Mouse (Mus musculus) neural tube, embryonic 10.5 days (tissue): ENCODE measurements around the gene Plppr1.

Source experiments
- DNase-seq: peaks from one replicate; pipeline ENCODE4 v3.0.0-alpha.2; 2017; ENCODE audit warnings: low spot score; ENCODE audit errors: extremely low spot score

Gene Plppr1

DNA sequence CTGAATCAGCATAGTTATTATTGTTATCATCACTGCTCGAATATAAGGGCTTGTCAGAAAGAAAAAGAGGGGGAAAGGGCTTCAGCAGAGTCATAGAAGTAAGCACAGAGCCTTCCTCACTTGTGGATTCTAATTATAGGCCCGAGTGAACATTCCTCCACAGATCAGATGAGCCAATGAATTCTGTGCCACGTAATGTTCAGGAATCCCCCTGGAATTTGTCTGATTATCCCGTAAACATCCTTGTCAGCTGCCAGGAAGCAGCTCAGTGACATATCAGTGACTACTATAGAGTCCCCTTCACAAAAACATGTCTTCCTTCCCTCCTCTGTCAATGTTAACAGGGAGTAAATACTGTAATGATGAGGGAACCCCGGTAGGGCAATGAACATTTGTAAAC is 50.9 kb downstream of the Plppr1 start:
- no peak for DNase-seq

DNA sequence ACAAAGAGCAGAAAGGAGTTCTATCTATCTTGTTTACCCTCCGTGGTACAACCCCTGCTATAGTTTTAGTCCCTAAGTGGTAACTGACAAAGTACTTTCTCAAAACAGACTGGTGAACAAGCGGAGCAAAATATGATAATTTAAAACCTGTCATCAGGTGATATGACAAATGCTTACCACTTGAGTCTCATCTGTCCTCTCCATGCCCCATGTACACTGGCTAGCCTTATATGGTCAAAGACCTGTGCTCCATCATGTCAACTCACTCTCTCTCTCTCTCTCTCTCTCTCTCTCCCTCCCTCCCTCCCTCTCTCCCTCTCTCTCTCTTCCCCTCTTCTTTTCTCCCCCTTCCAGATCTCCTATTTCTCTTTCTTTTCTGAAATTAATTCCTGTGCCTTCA is 59.8 kb downstream of the Plppr1 start:
- DNase-seq = no peak

DNA sequence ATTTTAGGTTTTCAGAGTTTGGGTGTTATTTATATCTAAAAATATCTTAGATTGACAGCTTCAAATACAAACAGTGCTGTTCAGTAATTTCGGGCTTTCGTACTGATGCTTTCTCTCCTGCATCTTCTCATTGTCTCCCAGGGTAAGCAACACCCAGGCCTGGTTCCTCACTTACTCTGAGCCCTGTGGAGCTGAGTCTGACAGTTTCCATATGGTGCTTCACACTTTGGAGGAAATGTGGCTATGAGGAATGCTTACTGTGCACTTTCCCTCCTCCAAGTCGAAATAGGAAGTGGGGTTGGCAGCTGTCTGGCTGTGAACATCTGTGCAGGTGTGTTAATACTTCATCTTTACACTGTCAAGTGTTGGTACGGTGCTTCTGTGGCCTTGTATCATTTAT is 85.7 kb downstream of the Plppr1 start:
- no peak for DNase-seq

DNA sequence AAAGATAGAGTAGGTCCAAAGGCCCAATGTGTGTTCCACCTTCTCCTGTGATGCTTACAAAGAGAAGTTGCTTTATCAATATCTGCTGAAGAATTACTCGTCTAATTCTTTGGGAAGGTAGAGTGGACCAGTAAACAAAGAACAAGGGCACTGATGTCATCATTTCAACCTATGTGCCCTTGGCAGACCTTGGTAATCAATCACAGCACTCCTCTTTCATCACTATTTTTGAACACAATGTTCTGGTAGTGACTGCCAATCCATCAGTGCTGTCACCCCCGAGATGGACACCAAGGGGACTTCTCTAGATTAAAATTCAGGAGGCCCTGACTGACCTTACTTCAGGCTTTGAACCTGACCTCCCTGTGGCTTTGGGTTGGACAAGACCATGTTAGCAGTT is 89.7 kb downstream of the Plppr1 start:
- DNase-seq = no peak

DNA sequence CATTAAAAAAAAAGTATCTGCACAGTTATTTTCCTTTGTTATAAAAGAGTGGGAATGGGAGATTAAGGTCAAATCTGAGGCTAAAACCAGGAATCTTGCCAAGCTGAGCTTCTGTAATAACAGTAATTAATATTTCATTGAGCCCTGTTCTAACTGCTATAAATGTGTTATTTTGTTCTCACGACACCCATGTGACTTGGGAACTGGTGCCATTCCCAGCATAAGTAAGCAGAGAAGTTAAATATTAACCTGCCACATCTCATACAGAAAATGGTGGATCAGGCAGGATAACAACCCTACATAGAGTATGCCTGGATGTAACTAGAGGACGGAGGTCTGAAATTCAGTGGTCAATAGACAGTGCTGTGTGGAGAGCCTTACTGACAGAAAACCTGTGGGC is 90.2 kb downstream of the Plppr1 start:
- no peak for DNase-seq

DNA sequence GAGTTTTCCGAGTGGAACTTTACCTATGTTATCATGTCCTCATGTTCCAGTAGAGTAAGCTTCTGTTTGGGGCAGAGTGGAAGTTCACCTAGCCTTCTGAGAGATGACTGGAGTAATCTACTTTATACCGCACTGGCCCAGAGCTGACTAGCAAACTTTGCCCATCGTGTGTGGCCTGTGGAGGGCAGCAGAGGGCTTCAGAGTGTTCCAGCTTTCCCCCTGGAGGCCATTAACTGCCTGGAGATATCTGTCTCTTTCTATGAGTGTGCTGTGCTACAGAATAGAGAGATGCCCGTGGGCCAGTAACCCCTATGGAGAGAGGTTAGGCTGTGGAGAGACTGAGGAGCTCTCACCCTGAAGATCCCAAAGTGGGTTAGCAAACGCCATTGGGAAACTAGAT is 94.8 kb downstream of the Plppr1 start:
- peak; percentile 47 for DNase-seq

DNA sequence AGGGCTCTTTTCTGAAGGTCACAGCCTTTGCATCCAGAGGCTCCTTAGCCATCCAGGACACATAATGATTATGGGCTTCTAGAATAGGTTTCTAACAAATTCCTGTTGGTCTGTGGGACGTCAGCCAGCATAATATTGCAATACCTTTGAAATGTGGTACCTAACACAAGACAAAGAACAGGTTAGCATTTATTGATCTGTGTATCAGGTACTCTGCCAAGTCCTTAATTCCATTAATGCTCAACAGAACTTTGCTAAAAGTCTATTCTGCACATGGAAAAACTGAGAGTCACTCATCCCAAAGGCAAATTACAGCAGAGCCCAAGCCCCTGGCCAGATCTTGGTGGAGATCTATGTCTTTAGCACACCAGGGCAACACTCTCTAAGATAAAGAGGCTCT is 97.7 kb downstream of the Plppr1 start:
- DNase-seq = no peak

DNA sequence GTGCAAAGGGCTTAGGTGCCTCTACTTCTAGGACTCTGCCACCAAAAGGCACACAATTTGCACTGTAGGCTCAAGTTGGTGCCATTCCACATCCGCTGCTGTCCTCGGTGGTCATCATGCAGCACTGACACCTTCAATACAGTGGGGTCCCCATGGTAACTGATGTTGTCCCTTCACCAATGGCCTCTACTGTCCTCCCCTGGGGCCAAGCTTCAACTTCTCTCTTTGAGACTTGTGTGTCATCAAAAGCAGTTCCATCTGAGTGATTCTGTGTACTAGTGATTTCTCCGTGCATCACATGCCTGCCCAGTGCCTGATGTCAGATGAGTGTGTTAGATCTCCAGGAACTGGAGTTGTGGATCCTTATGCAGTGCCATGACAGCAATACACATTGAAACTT is 104.2 kb downstream of the Plppr1 start:
- DNase-seq = no peak

DNA sequence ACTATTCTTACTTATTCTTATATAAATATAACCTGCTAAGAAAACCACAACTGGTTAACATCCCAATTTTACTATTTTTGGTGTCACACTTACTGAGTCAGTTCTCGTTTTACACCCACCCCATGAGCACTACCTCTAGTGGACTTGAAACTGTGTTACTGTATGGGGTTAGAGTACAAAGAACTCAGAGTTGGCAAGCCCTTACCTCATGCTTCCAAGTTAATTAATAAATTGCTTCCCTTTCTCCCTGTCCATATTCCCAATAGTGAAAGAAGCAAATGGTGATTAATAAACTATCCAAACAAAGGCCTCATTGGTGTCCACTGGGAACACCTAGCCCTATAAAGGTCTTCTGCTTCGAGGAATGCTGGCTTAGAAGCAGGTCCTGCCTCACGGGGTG is 107.3 kb downstream of the Plppr1 start:
- DNase-seq = no peak

DNA sequence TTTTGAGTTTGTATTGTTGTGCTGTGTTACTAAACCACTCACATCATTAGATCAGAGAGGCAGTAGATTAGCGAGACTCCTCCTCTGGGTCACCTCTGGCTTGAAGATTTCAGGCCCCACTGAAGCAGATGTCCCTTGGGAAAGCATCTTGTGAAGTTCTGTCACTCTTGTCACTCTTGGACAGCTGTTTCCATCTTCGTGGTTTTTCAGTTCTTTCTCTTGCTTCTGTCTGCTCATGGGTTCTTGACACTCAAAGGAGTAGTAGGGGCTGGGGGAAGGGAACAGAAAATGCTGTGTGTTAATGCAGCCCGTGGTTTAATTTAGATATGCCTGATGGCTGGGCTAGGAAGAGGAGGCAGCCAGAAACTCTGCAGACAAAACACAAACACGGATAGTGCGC is 108.0 kb downstream of the Plppr1 start:
- no peak for DNase-seq

DNA sequence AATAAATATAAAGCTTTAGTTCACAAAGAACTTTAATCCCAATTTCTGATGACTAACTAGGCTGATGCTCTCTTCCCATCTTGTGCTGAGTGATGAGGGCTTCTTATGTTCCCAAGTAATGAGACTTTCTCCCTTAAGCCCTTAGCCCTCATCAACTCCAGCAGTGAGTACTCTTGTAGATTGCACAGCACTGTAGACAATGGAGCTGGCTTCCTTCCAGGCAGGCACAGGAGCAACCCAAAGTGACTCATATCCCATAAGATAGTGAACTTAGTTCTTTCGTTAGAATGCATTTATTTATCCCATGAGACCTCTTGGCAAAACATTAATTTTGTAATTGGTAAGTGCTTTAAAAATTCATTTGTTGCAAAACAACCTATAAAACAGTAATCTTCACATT is 110.4 kb downstream of the Plppr1 start:
- no peak for DNase-seq

DNA sequence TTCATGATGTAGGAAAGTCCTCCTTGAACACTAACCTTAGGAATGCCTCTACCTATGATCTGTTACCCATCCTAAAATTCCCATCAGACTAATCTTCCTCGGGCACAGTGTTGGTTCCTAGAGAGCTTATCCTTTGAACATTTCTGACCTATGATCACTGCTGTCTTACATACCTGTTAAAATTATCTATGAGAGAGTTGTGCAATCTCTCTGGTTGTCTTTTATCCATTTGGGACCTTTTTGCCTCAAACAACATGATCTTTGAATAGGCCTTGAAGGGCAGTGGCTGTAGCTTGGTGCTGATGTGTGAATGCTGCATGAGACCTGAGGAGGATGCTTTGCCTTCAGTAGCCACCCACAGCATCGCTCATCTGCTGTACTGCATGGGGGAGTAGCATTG is 119.0 kb downstream of the Plppr1 start:
- no peak for DNase-seq

DNA sequence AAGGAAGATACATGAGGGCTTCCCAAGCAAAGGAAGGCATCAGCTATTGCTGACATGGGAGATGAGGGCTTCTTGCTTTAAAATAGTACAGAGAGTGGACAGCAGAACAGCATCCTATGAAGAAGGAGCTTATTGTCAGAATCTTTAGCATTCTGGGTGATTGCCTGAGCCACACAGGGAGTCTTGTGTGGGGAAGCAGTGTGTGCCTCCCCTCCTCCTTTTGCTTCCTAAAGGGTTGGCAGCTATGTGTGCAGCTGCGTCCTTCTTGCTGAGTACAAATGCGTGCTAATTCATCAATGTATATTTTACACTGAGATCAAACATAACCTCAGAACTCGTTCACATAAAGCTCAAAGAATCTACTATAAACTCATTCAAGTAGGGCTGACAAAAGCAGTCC is 119.8 kb downstream of the Plppr1 start:
- no peak for DNase-seq

DNA sequence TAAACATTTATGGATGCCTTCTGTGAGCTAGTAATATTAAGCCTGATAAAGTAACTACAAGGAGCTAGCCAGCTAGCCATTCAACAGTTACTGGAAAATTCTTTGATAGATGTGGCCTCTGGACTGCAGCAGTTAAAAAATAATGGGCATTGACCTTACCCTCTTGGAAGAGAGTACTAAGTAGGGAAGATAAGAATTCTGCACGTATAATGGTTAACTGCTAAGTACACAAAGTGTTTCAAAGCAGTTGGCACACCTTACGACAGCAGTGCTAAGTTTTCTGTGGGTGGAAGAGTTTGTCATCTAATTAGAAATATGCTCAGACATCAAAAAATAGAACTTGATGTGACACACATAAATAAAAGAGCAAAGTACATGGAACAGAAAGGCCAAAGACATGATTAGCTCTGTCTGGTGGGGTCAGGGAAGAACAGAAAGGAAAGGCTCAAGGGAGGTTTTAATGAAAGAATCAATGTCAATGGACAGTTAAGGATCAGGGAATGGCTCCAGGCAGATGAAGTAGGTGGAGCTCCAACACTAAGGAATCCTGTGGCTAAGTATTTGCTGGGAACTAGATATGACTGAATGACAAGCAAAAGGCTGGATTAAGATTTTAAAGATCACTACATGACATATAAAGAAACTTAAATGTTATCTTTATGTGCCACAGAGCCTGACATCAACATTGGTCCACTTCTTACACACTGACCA is 120.6 kb downstream of the Plppr1 start:
- no peak for DNase-seq

DNA sequence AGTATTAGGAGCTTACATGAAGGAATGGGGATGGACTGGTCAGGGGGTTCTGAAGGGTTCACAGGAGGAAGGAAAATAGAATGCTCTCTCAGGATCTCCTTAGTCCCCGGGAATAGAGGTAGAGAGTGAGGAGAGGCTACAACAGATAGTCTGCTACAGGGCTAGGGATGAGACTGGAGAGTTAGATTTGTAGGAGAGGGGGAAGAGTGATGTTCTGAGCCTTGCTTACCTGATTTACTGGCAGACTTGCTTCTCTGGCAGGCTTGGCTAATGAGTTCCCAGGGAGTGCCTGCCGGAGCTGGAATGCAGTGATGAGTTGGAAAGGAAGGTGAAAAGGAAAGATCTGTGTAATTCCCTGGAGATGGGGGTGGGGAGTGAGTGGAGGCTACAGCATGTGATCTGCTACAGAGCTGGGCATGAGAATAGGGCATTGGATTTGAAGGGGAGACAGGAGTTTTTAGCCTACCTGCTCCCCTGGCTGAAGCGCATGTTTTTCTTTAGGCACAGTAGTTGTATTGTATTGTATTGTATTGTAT is 131.0 kb downstream of the Plppr1 start:
- DNase-seq = no peak

DNA sequence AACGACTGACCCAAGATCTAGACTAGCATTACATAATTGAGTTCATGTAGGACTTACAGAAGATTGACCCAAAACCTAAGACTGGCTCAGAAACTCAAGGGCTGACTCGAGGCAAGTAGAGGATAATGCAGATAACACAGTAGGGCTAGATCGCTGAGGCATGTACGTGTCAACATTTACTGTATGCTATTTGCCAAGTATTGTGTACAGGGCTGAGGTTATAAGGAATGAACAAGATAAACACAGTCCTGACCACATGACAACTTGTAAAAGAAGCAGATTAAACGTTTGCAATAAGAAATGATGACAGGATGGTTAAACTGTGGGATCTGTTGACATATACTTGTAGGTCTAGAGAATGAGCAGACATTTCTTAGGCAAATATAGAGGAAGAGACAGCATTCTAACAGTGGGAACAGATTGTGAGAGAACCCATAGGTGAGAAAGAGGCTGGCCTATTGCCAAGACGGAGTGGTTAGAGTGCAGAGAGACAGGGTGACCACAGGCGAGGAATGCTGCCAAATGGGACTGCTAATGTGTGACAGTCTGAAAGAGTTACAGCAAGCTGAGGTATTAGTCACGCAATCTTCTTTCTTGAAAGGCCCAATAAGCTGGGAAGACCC is 138.2 kb downstream of the Plppr1 start:
- DNase-seq = no peak

DNA sequence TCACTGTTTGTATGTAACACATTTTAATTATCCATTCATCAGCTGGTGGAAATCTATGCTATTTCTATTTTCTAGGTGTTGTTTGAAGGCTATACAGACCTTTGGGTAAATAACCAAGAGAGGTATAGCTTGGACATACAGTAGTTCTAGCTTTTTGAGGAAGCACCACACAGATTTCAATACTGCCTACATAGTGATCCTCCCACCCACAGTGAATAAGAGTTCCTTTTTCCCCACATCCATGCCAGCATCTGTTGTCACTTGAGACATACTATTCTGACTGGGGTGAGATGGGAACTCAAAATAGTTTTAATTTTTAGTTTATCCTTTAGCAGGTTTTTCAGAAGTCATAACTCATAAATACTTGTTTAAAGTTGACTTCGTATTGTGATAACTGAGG is 151.4 kb downstream of the Plppr1 start:
- no peak for DNase-seq

DNA sequence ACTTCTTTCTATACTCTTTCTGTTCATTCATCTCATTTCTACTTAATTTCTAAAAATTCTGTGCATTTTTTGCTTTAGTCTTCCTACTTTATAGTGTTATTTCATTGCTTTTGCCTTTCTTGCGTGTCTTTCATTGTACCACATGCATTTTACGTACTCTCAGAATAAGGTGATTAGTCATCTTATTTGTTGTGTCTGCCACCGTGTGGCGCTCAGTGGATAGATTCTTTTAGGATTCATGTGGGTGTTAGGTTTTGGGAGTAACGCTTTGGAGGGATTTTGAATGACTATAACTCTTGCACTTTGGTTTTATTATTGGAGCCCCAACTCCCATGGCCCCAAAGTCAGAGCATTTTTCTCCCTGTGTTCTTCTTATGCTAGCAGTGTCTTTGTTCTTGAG is 152.5 kb downstream of the Plppr1 start:
- DNase-seq = no peak

DNA sequence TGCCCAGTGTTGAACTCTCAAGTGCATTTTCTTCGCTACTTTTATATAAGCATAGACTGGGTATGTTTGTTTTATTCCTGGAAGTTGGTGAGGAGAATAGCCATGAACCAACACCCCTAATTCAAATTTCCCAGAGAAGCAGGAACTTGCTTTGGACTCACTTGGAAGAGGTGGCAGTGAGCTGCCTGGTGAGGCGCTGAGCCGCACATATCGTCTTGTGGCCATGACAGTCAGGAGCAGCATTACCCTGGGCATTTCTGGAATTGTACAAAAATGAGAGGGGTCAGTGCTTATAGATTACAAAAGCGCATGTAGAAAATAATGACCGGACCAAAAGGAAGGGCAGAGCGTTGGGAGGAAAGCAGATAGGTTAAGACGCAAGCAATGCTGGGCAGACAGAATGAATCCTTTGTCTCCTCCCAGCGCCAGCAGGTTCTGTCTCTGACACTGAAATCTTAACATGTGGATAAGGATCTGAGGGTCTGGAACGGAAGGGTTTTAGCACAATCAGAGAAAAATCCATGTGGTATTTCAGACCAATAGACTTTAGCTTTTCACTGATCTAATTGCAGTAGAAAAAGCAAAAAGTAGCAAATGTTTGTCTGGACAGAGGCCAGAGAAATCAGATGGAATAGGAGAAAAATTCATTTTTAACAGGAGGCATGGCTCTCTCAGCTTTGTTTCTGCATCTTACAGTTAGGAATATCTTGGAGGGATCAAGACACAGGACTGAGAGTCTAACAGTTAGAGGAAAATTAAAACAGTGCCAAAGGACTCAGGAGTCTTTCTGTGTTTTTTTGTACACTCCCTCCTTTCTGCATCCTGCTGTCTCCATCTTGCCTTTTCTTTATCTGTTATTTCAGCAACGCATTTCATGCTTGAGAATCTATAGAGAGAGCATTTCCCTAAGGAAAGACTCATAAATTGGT is 153.8 kb downstream of the Plppr1 start:
- DNase-seq = no peak

DNA sequence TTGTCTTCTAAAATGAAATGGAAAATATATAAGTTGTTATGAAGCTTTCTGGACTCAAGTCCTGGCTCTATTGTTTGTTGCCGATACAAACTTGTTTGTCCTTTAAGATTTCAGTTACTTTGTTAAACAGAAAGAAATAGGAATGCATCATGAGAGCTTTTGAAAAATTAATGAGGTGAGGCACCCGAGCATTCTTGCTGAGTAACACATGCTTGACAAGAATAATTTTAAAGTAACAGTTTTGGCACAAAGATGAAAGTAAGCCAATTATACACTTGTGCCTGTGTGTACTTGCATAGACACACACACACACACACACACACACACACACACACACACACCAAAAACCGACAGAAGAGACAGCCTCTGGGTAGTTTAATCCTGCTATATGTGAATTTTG is 155.3 kb downstream of the Plppr1 start:
- no peak for DNase-seq

DNA sequence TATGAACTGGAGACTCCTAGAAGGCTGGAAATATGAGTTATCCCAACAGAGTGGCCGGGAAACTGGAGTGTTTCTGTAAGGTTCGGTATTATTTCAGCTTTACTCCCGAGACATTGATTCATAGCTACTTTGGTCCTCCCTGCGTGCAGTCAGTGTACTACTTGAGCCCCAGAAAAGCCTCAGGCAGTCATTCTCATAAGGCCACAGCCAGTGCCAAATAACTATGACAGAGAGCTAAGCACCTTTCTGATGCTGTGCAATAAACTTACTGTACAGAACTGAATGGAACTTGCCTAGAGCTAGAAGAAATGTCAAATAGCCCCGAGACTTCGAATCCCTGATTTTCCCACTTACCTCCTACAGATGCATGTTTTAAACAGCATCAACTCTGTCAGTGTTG is 164.4 kb downstream of the Plppr1 start:
- no peak for DNase-seq

DNA sequence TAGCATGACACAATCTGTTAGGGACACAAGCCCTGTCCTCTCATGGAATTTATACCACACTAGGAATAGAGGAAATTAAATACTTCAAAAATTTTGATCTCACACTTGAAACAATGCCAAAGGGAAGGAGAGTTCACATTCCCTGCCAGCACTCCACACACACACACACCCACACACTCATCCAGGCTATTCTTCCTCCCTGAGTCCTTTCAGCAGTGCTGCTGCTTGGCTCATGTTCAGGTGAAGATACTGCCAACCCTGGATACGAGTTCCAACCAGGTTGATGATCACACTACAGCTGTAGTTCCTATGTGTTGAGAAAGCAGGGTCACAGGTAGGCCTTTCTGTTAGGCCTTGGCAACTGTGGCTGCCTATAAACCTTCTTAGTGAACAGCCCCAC is 165.9 kb downstream of the Plppr1 start:
- no peak for DNase-seq
